Mouse (Mus musculus) forebrain, postnatal 0 days (tissue): ENCODE data around the gene Primpol. TPM values are rescaled to one million over a fixed set of nuclear protein-coding genes. Genes with fewer than 3 reads are reported as not detected.

ENCODE experiments used
- ATAC-seq: fragments of 200-750 bp; cut with Nextera tagmentation; 2 replicates; pipeline ENCODE4 v1.8.0; 2017; ENCODE audit warnings: mild to moderate bottlenecking, moderate library complexity
- DNase-seq: peaks from one replicate; pipeline ENCODE4 v3.0.0-alpha.2; 2015
- H3K27ac ChIP-seq: fragments of 300-500 bp; sonication (generic); 2 replicates; pipeline ENCODE4 v1.5.1; 2014; ENCODE audit warnings: low read depth, mild to moderate bottlenecking, antibody characterized with exemption, low read length, moderate library complexity, mixed read lengths
- H3K27me3 ChIP-seq: fragments of 300-500 bp; sonication (generic); 2 replicates; pipeline ENCODE4 v1.6.1; 2014; ENCODE audit warnings: mild to moderate bottlenecking, low read length, mixed read lengths; ENCODE audit not compliant: insufficient read depth
- H3K36me3 ChIP-seq: fragments of 300-500 bp; sonication (generic); 2 replicates; pipeline ENCODE4 v1.6.1; 2014; ENCODE audit warnings: mild to moderate bottlenecking, moderate library complexity; ENCODE audit not compliant: insufficient read depth
- H3K4me1 ChIP-seq: fragments of 300-500 bp; sonication (generic); 2 replicates; pipeline ENCODE4 v1.6.1; 2014; ENCODE audit warnings: antibody characterized with exemption; ENCODE audit not compliant: insufficient read depth
- H3K4me2 ChIP-seq: fragments of 300-500 bp; sonication (generic); 2 replicates; pipeline ENCODE4 v1.6.1; 2014; ENCODE audit warnings: low read depth, mild to moderate bottlenecking, moderate library complexity
- H3K4me3 ChIP-seq: fragments of 300-500 bp; sonication (generic); 2 replicates; pipeline ENCODE4 v1.5.1; 2014; ENCODE audit warnings: low read depth, low read length, mixed read lengths
- H3K9ac ChIP-seq: fragments of 300-500 bp; sonication (generic); 2 replicates; pipeline ENCODE4 v1.6.1; 2014; ENCODE audit warnings: mild to moderate bottlenecking
- H3K9me3 ChIP-seq: fragments of 300-500 bp; sonication (generic); 2 replicates; pipeline ENCODE4 v1.6.1; 2016; ENCODE audit warnings: low read length
- CTCF ChIP-seq: sonication (generic); IDR thresholded peaks from 2 replicates; pipeline ENCODE4 v1.5.1; 2016; ENCODE audit warnings: antibody characterized with exemption, control low read depth, low read depth
- WGBS: fragments of 180-500 bp; shearing (Covaris S2); extraction: QIAGEN DNeasy Blood & Tissue Kit; methylation state at CpG from one replicate; pipeline ENCODE4 v1.1.7; 2014; 5-methylcytosine and 5-hydroxymethylcytosine counted together
- polyA plus RNA-seq: library from polyadenylated mRNA; unstranded; fragments of >200 nt; fragmentation: Nextera tagmentation; extraction: Ambion mirVana; gene quantifications from 2 replicates; pipeline ENCODE4 v1.2.1, GENCODE M21; 2015
- total RNA-seq: library from RNA; depleted of rRNA; stranded (reverse); fragments of >200 nt; gene quantifications from 2 replicates; pipeline ENCODE4 v1.2.3, GENCODE M21; 2014

The Primpol gene
- total and polyA plus RNA-seq, 2 experiments from 2014 or later: 3.8 to 5.4 TPM

DNA sequence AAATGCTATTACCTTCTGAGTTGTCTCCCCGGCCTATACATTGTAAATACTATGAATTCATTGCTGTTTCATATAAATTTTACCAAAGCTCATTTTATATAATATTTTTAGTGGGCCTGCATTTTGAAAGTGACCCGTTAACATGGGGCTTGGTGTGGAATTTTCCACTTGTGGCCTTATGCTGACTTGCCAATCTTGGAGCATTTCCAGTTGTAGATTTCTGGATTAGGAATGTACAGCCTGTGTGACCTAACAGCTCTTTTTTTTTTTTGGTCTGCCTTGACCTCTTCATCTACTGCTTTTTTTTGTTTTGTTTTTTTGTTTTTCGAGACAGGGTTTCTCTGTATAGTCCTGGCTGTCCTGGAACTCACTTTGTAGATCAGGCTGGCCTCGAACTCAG is 13.9 kb upstream of the Primpol start:
- DNase-seq (no peak), ATAC-seq (no peak)
- Histone ChIP-seq H3K9me3 (no peaks in the 10 kb centered on the region), H3K27ac (no peak overlapping the region), H3K27me3 (no peaks in the 10 kb centered on the region), H3K4me3 (no peak overlapping the region), H3K4me2 (no peak overlapping the region), H3K36me3 (peaks cover 47% of the 10 kb centered on the region), H3K9ac (no peak overlapping the region), H3K4me1 (no peaks in the 10 kb centered on the region)
- WGBS: 98% methylated on average over 4 of the region's 4 CpGs
- no peak for TF ChIP-seq CTCF

GRCm38 (mm10) chr8:46630422-46630821 is 13.4 kb upstream of the Primpol start:
- H3K9me3 ChIP-seq: no peaks in the 10 kb centered on the region
- no peak overlapping the region for H3K9ac ChIP-seq
- no peak overlapping the region for H3K4me2 ChIP-seq
- ATAC-seq (no peak), DNase-seq (no peak)
- no peaks in the 10 kb centered on the region for H3K27me3 ChIP-seq
- H3K4me3 ChIP-seq: no peak overlapping the region
- peaks cover 42% of the 10 kb centered on the region for H3K36me3 ChIP-seq
- H3K4me1 ChIP-seq: no peaks in the 10 kb centered on the region
- WGBS: 98% methylated on average over 3 of the region's 3 CpGs
- no peak overlapping the region for H3K27ac ChIP-seq
- no peak for TF ChIP-seq CTCF

DNA sequence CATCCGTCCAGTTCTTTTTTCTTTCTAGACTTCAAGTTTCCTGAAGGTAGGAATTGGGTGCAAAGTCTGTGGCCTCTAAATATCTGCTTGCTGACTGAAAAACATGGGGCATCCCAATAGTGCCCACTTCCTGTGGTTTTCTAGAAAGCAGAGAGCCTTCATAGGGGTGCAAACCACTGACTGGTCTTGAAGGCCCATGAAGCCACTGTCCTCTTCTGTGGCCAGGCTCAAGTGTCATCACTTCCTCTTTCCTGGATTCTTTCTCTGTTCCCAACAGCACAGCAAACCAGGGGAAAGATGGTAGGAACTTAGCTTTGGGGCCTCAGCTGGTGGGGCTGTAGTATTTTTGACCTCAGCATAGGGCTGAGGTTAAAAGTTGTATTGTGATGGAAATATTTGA is 11.6 kb upstream of the Primpol start:
- H3K4me2 ChIP-seq: no peak overlapping the region
- H3K27ac ChIP-seq: no peak overlapping the region
- no peak for DNase-seq
- ATAC-seq: no peak
- H3K4me3 ChIP-seq: no peak overlapping the region
- H3K27me3 ChIP-seq: no peaks in the 10 kb centered on the region
- TF ChIP-seq CTCF: no peak
- H3K4me1 ChIP-seq: no peaks in the 10 kb centered on the region
- WGBS: 100% methylated on average over 1 of the region's 1 CpGs
- H3K36me3 ChIP-seq: peaks cover 24% of the 10 kb centered on the region
- H3K9ac ChIP-seq: no peak overlapping the region
- no peaks in the 10 kb centered on the region for H3K9me3 ChIP-seq

- Histone ChIP-seq H3K4me3 (no peak overlapping the region), H3K9ac (no peak overlapping the region), H3K36me3 (peaks cover 17% of the 10 kb centered on the region), H3K9me3 (no peaks in the 10 kb centered on the region), H3K27ac (no peak overlapping the region), H3K4me2 (no peak overlapping the region), H3K27me3 (no peaks in the 10 kb centered on the region), H3K4me1 (no peaks in the 10 kb centered on the region)
- WGBS: 80% methylated on average over 7 of the region's 7 CpGs
- ATAC-seq: no peak
- no peak for TF ChIP-seq CTCF
- no peak for DNase-seq
Observed at GRCm38 (mm10) chr8:46627881-46628280, 10.9 kb upstream of the Primpol start.

GRCm38 (mm10) chr8:46626642-46627041 is 9.6 kb upstream of the Primpol start:
- no peak overlapping the region for H3K27ac ChIP-seq
- no peak overlapping the region for H3K9ac ChIP-seq

DNA sequence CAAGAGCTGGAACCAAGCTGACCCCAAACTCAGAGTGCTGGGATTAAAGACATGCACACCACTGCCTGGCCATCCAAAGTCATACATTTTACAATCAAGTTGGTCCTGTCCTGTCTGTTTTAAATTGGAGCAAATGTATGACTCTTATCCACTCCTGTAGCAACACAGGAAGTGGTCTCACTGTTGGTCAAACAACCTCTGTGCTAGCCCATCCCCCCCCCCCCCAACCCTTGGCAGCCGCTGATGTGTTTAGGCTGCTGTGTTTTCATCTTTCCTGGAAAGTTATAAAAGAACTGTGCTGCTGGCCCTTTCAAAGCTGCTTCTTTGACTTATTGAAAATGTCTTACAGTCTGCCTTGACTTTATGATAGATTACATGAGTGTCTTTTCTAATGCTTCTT is 8.2 kb upstream of the Primpol start:
- no peaks in the 10 kb centered on the region for H3K27me3 ChIP-seq
- H3K36me3 ChIP-seq: peaks cover 5% of the 10 kb centered on the region; the same call in 1 of the 2 replicates
- no peaks in the 10 kb centered on the region for H3K9me3 ChIP-seq
- no peak overlapping the region for H3K27ac ChIP-seq
- H3K4me3 ChIP-seq: no peak overlapping the region
- 61% methylated on average over 1 of the region's 1 CpGs for WGBS
- ATAC-seq (no peak), DNase-seq (no peak)
- no peak for TF ChIP-seq CTCF
- H3K4me2 ChIP-seq: no peak overlapping the region
- H3K9ac ChIP-seq: no peak overlapping the region
- no peaks in the 10 kb centered on the region; the same call in 1 of the 2 replicates for H3K4me1 ChIP-seq

More at GRCm38 (mm10) chr8:46626642-46627041, 9.6 kb upstream of the Primpol start:
- ATAC-seq: no peak
- no peaks in the 10 kb centered on the region for H3K4me1 ChIP-seq
- no peaks in the 10 kb centered on the region for H3K27me3 ChIP-seq
- peaks cover 11% of the 10 kb centered on the region for H3K36me3 ChIP-seq
- H3K4me3 ChIP-seq: no peak overlapping the region
- no peak for TF ChIP-seq CTCF
- H3K4me2 ChIP-seq: no peak overlapping the region
- no peak for DNase-seq
- no peaks in the 10 kb centered on the region for H3K9me3 ChIP-seq
- 97% methylated on average over 5 of the region's 5 CpGs for WGBS

GRCm38 (mm10) chr8:46622446-46623270 is 5.6 kb upstream of the Primpol start:
- H3K4me2 ChIP-seq: no peak overlapping the region
- WGBS: 61% methylated on average over 9 of the region's 9 CpGs
- H3K9ac ChIP-seq: no peak overlapping the region
- no peak overlapping the region for H3K27ac ChIP-seq
- H3K36me3 ChIP-seq: no peaks in the 10 kb centered on the region
- TF ChIP-seq CTCF: no peak
- H3K4me1 ChIP-seq: peaks cover 10% of the 10 kb centered on the region
- no peak overlapping the region for H3K4me3 ChIP-seq
- no peaks in the 10 kb centered on the region for H3K27me3 ChIP-seq
- DNase-seq (no peak), ATAC-seq (no peak)
- H3K9me3 ChIP-seq: no peaks in the 10 kb centered on the region
